Mouse (Mus musculus): ENCODE measurements around the gene Ldlrad3.

Gene Ldlrad3

DNA sequence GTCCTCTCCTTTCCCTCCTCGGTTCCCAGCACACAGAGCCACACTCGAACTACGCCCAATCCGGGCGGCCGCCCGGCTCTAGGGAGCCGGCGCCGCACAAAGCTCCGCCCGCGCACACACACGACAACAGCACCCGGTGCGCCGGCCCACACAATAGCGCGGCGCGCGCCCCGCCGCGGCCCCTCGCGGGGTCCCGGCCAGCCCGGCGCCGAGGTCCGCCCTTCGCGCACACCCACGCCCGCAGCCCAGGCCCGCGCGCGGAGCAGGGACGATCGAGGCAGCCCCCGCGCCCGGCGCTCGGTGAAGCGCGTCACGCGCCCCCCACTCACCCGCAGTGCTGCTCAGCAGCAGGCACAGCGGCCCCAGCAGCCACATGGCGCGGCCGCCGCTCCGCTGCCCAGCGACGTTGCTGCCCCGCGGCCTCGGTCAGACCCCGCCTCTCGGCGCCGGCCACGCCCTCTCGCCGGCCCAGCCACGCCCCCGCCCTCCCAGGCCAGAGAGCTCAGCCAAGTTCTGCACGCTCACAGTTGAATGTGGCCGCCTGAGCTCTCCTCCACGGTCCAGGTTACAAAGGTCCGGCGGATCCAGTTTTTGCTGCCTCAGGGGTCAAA is at the start of gene Ldlrad3:
Ldlrad3 (minus strand) TSS at position 435 of the 611 bp plus-strand sequence.
- peak; percentile 71 for DNase-seq (ENCODE audit: low read depth, low spot score)

- peak; percentile 16 for DNase-seq (ENCODE audit: low read depth, low spot score)
These were observed 45.3 kb upstream of the Ldlrad3 start for GRCm38 (mm10) chr2:102231470-102231869.

DNA sequence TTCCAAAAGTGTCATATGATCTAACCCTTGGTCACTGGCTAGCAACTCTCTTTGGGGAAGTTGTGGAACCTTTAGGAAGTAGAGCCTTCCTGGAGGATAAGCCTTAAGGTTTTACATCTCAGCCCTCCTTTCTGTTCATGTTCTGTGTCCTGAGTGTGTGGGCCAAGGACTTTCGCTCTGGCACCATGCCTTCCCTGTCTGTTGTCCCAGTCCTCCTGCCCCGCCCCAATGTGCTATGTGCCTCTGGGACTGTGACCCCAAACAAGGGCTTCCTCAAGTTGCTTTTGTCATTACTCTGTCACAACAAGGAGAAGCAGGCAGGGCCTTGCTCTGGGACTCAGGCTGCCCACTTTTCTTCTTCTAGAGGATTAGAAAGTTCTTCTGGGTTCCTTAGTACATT is 42.9 kb upstream of the Ldlrad3 start:
- DNase-seq (ENCODE audit: low read depth, low spot score), result peak; percentile 30

- peak; percentile 36 for DNase-seq (ENCODE audit: low read depth, low spot score)
These were observed 42.1 kb upstream of the Ldlrad3 start for GRCm38 (mm10) chr2:102228331-102228730.

GRCm38 (mm10) chr2:102227839-102228238 is 41.7 kb upstream of the Ldlrad3 start:
- no peak for DNase-seq (ENCODE audit: low read depth, low spot score)

DNA sequence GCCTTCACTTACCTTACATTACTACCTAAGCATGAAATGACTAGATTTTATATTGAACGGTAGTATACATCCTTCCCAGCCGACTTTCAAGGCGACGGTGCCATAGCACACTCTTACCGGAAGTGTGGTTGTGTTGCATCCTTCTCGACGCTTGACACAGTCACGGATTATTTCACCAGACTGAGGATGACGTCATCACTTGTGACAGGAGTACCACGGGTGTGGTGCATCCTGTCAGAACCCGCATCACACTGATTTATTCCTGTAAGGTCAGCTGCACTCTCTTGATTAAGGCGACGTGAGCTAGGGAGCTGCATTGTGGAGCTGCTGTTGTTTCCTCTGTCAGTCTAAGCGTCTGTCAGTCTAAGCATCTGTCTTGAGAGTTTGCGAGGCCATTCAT is 40.1 kb upstream of the Ldlrad3 start:
- DNase-seq (ENCODE audit: low read depth, low spot score), result no peak

GRCm38 (mm10) chr2:102223355-102224128 is 37.4 kb upstream of the Ldlrad3 start:
- no peak for DNase-seq (ENCODE audit: low read depth, low spot score)

- no peak for DNase-seq (ENCODE audit: low read depth, low spot score)
These were observed 36.6 kb upstream of the Ldlrad3 start for GRCm38 (mm10) chr2:102222749-102223148.

DNA sequence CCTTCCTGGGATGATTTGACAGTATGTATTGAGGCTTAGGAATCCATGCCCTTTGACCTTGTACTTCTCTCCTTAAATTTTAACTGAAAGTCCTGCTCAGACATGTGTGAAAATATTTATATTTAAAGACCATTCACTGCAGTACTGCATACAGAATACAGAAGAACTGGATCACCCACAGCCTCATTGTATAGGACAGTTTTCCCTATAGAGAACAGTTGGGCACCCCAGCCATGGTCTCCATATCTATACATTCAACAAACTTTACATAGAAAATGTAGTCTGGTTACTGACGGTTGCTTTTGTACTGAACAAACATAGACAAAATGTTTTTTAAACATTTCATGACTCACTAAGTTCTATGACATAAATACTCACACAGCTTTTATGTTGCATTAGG is 30.6 kb upstream of the Ldlrad3 start:
- DNase-seq (ENCODE audit: low read depth, low spot score), result no peak

DNA sequence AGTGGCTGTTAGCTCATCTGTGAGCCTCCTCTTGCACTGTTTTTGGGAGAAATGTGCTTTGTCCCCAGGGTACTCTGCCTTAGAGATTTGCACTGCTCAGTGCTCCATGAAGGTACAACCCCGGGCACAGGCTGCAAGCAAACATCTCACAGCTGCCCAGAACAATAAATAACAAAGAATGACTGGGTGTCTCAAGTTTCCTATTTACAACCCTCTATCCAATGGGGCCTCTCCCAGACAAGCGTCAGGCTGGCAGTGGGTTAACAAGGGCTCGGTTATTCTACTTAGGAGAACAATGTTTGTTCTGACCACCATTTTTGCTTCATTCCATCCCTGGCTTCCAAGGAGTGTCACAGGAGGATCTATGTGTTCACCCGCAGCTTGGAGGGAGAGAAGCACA is 25.9 kb upstream of the Ldlrad3 start:
- DNase-seq (ENCODE audit: low read depth, low spot score), result no peak

DNA sequence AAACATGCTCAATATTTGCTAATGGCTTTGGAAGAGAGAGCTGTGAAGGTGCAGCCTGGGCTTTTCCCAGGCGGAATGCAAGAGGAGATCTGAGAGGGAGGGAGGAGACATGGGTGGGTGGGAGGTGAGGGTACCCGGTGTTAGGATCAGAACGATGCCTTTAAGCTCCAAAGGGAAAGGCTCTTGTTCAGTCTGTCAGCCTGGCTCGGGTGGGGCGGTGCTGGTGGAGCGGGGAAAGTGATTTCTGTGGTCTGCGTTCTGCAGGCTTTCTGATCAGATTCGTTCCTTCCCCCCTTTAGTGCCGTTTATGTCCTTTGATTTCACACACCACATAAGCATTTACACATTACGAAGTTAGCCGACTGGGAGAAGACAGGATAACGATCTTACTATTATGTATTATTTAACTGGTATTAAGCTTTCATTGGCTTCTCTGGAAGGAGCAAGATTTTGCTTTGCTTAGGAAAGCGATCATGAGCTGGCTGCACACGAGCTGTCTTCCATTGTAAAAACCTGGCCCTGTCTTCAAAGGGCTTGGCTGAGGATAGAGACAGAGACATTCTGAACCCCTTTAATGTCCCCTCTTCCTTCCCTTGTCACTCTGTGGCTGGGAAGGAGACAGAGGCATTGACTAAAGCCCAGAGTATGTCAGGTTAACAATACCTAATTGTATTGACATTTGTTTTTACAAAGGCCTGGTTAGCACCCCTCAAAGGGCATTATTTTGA is 19.7 kb upstream of the Ldlrad3 start:
- DNase-seq (ENCODE audit: low read depth, low spot score), result no peak

GRCm38 (mm10) chr2:102203478-102203877 is 17.3 kb upstream of the Ldlrad3 start:
- no peak for DNase-seq (ENCODE audit: low read depth, low spot score)

DNA sequence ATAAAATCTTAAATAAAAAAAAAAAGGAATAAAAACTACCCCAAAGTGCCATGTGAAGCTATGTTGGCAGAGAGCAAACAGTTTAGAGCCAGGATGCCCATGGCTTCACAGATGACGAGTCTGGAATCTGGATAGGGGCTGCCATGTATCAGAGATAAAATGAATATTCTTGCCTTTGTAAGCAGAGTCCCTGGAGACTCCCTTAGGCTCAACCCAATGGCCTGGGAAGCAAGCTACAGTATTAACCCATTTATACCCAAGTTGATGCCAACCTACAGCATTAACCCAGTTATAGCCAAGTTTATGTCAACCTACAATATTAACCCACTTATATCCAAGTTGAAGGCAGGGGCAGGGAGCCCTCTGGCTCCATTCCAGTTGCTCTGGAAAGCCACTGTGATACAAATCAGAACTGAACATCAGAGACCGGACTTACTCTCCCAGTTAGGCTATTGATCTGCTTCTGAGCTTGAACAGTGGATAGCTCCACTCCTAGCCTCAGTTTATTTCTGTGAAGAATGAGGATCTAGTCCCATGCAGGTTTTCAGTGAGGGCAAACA is 16.1 kb upstream of the Ldlrad3 start:
- DNase-seq (ENCODE audit: low read depth, low spot score), result no peak

DNA sequence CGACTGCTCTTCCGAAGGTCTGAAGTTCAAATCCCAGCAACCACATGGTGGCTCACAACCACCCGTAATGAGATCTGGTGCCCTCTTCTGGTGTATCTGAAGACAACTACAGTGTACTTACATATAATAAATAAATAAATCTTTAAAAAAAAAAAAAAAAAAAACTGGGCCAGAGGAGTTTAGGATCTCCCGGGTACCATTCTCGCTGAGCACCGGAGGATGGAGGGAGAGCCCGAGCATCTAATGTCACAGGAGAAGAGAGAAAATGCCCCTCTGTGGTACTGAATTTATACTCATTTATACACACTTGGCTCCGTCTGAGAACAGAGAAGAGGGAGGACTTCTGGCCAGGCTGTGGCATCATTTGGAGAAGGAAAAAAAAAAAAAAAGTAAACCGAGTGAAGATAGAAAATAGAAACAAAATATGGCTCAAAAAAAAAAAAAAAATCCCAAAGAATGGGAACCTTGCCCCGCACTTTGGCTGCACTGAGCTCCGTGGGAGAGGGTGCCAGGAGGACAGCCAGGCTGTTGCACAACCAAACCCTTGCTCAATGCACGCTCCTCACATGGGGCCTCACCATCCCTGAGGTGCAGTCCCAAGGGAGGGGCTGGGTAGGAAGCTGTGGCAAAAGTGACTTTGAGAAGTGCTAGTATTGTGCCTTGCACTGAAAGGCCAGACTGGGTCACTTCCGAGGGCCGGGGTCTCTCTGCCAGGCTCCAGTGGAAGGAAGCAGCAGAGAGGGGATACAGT is 15.2 kb upstream of the Ldlrad3 start:
- peak; percentile 65 for DNase-seq (ENCODE audit: low read depth, low spot score)

GRCm38 (mm10) chr2:102197332-102197731 is 11.1 kb upstream of the Ldlrad3 start:
- DNase-seq (ENCODE audit: low read depth, low spot score), result no peak

DNA sequence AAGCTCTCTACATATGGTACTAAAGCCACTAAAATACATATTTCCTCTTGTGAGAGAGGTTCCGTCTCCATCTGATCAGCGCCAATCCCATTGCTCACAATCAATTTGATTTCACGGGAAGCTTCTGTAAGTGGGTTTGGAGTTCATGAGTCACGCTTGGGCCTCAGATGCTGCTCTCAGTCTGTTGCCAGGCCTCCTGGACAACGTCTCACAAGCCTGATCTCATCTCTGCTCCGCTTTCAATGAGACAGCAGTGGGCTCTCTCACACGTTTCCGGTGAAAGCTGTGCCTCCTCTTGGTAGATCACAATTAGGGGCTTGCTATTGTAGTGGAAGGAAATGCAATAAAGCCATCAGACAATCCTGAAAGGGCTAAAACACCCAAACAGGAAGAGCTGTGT is 10.5 kb upstream of the Ldlrad3 start:
- DNase-seq (ENCODE audit: low read depth, low spot score), result peak; percentile 55

DNA sequence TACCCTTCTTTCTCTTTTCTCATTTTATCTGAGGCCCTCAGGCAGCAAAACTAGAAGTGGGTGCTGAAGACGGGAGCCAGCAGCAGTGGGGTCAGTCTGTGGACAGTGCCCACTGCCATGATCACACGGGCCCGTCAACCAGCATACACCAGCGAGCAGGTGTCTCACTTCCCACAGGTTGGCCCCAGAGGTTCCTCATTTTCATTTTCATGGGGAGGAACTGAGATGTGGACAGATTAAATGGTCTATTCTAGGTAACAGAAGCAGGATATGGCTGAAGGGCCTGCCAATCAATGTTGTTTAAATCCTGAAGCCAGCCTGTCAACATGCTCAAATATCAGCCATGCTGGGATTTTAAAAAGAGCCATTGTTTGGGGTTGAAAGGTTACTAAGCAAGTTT is 9.3 kb upstream of the Ldlrad3 start:
- DNase-seq (ENCODE audit: low read depth, low spot score), result no peak

DNA sequence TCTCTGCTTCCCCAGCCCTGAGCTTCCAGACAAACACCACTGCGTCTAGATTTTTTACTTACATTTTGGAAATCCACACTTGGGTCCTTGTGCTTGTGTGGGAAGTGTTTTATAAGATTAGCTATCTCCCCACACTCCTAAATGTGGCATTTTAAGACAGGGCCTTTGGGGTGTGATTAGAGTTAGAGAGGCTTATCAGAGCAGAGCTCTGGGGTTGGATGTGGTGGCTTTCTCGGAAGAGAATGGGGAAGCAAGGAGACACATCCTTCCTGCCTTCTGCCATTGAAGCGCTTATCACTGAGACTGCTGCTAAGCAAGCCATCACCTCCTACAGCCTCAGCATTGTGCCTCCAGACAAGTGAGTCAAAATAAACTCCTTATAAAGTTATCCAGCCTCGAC is 8.1 kb upstream of the Ldlrad3 start:
- no peak for DNase-seq (ENCODE audit: low read depth, low spot score)

- DNase-seq (ENCODE audit: low read depth, low spot score), result peak; percentile 69
These were observed 7.0 kb upstream of the Ldlrad3 start for GRCm38 (mm10) chr2:102192943-102193820.

- no peak for DNase-seq (ENCODE audit: low read depth, low spot score)
These were observed 5.6 kb upstream of the Ldlrad3 start for GRCm38 (mm10) chr2:102191736-102192135.

DNA sequence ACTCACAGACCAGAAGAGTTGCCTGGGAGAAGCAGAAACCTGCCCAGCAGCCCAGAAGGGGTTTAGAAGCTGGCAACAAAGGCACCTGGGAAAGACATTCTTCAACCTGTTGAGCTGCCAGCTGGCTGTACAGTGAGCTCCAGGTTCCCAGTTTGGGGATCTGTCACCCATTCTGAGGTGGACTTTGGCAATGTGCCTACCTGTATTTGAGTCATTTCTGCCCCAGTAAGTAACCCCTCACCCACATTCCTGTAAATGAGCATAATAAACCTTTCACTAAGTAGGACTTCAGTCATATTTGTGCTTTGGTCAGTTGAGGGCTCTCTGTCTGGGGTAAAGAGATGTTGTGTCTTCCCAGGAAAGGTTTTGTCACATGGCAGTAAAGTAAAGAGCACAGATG is 4.8 kb upstream of the Ldlrad3 start:
- DNase-seq (ENCODE audit: low read depth, low spot score), result no peak
